Mouse (Mus musculus) ovary, adult 2 months (tissue): ENCODE measurements around the gene Capn15. TPM values are rescaled to one million over a fixed set of nuclear protein-coding genes. Genes with fewer than 3 reads are reported as not detected.

Experiments used
- polyA plus RNA-seq: library from polyadenylated mRNA; depleted of rRNA; stranded (reverse); fragments of >200 nt; gene quantifications from 2 replicates; pipeline ENCODE4 v1.2.3, GENCODE M21; 2012; rRNA removed

The Capn15 gene
- polyA plus RNA-seq, result 76.4 and 78.9 TPM in 2 replicates

GRCm38 (mm10) chr17:25985306-25986294, at the start of gene Capn15:
Gene Capn15 (minus strand): TSS chr17:25985796.

GRCm38 (mm10) chr17:25951803-25952623, 33.6 kb downstream of the Capn15 start, which contains the start of gene A930017K11Rik:
Gene A930017K11Rik (minus strand): TSS chr17:25952565.

GRCm38 (mm10) chr17:25944366-25945163, 41.0 kb downstream of the Capn15 start, which contains the start of the genes Pigq and Nhlrc4:
Gene Pigq (minus strand): TSS chr17:25944936.
Gene Nhlrc4 (minus strand): TSS chr17:25944961.

GRCm38 (mm10) chr17:25919144-25919785, 66.3 kb downstream of the Capn15 start, which contains the start of gene Rab40c:
Gene Rab40c (minus strand): TSS chr17:25919727.

Other genes starting within 250 kb of the Capn15 start
- 0.94 and 1.2 TPM in 2 replicates for gene Mslnl, start 249.8 kb downstream of the Capn15 start, polyA plus RNA-seq
- gene Msln, start 231.4 kb downstream of the Capn15 start, polyA plus RNA-seq, result 33.2 and 39.7 TPM in 2 replicates
- gene Narfl, start 212.0 kb downstream of the Capn15 start, polyA plus RNA-seq, result 24.6 and 29.5 TPM in 2 replicates
- gene Haghl, start 200.1 kb downstream of the Capn15 start, polyA plus RNA-seq, result 86.4 and 90.9 TPM in 2 replicates
- 17.5 and 18.6 TPM in 2 replicates for gene Ccdc78, start 199.2 kb downstream of the Capn15 start, polyA plus RNA-seq
- gene Fam173a, start 192.9 kb downstream of the Capn15 start, polyA plus RNA-seq, result 159 and 201 TPM in 2 replicates
- gene AC134908.4, start 190.1 kb downstream of the Capn15 start, polyA plus RNA-seq, result 2.5 TPM in 1 of 2 replicates, not detected in the other
- gene Metrn, start 188.7 kb downstream of the Capn15 start, polyA plus RNA-seq, result 100 and 135 TPM in 2 replicates
- gene Fbxl16, start 176.7 kb downstream of the Capn15 start, polyA plus RNA-seq, result 5.4 and 6.6 TPM in 2 replicates
- 58.5 and 62.1 TPM in 2 replicates for gene Wdr24, start 162.2 kb downstream of the Capn15 start, polyA plus RNA-seq
- 68.4 and 97.3 TPM in 2 replicates for gene Jmjd8, start 156.9 kb downstream of the Capn15 start, polyA plus RNA-seq
- 198 and 215 TPM in 2 replicates for gene Stub1, start 152.4 kb downstream of the Capn15 start, polyA plus RNA-seq
- 62.2 and 86.4 TPM in 2 replicates for gene Rhbdl1, start 148.5 kb downstream of the Capn15 start, polyA plus RNA-seq
- gene Gm20683, start 144.0 kb downstream of the Capn15 start, polyA plus RNA-seq, result 92.8 and 93.1 TPM in 2 replicates
- gene Rhot2, start 140.9 kb downstream of the Capn15 start, polyA plus RNA-seq, result 128 and 135 TPM in 2 replicates
- gene Wdr90, start 124.3 kb downstream of the Capn15 start, polyA plus RNA-seq, result 96.6 and 108 TPM in 2 replicates
- 280 and 319 TPM in 2 replicates for gene Mcrip2, start 117.0 kb downstream of the Capn15 start, polyA plus RNA-seq
- 252 TPM in 2 replicates for gene Mettl26, start 110.7 kb downstream of the Capn15 start, polyA plus RNA-seq
- 2.3 and 3.1 TPM in 2 replicates for gene Wfikkn1, start 104.9 kb downstream of the Capn15 start, polyA plus RNA-seq
- gene Rab40c, start 66.1 kb downstream of the Capn15 start, polyA plus RNA-seq, result 55.7 and 59.0 TPM in 2 replicates
- gene Pigq, start 40.9 kb downstream of the Capn15 start, polyA plus RNA-seq, result 167 and 173 TPM in 2 replicates
- gene Nhlrc4, start 40.8 kb downstream of the Capn15 start, polyA plus RNA-seq, result 30.0 and 56.2 TPM in 2 replicates
- gene A930017K11Rik, start 33.2 kb downstream of the Capn15 start, polyA plus RNA-seq, result 0.11 and 0.17 TPM in 2 replicates
- gene Rab11fip3, start 83.8 kb upstream of the Capn15 start, polyA plus RNA-seq, result 38.3 and 41.6 TPM in 2 replicates
- gene Decr2, start 104.5 kb upstream of the Capn15 start, polyA plus RNA-seq, result 15.3 and 15.4 TPM in 2 replicates
- 57.7 and 61.7 TPM in 2 replicates for gene Nme4, start 109.8 kb upstream of the Capn15 start, polyA plus RNA-seq
- 40.3 and 47.3 TPM in 2 replicates for gene Tmem8, start 127.5 kb upstream of the Capn15 start, polyA plus RNA-seq
- 95.9 and 102 TPM in 2 replicates for gene Mrpl28, start 137.7 kb upstream of the Capn15 start, polyA plus RNA-seq
- gene Axin1, start 152.9 kb upstream of the Capn15 start, polyA plus RNA-seq, result 24.2 and 26.3 TPM in 2 replicates
- gene Pdia2, start 213.3 kb upstream of the Capn15 start, polyA plus RNA-seq, result 0.86 and 1.4 TPM in 2 replicates
- gene Rgs11, start 217.2 kb upstream of the Capn15 start, polyA plus RNA-seq, result 105 and 112 TPM in 2 replicates
- 52.7 and 53.4 TPM in 2 replicates for gene Arhgdig, start 222.0 kb upstream of the Capn15 start, polyA plus RNA-seq